Mouse (Mus musculus) gastrocnemius, postnatal 10 days (tissue): ENCODE data around the gene Maats1. TPM values are rescaled to one million over a fixed set of nuclear protein-coding genes. Genes with fewer than 3 reads are reported as not detected.
A peak's percentile ranks its signal among the peaks of the same experiment; 100 is the strongest.

Experiments
- DNase-seq: peaks from one replicate; pipeline ENCODE4 v3.0.0; 2021; ENCODE audit warnings: mixed read lengths
- long read RNA-seq, 2 experiments: library from polyadenylated mRNA; stranded (forward); transcript quantifications; one replicate each; pipeline ENCODE4 v2.0.0; 2021
- total RNA-seq, 2 experiments: library from RNA; stranded (reverse); gene quantifications; 2 replicates each; pipeline ENCODE4 v1.2.3; 2021

Maats1 gene
- total RNA-seq, result under 1 TPM in 1 of 2 experiments, not detected in 1; 0.11 TPM
- long read RNA-seq, experiment 1, partial matches to known transcripts, result 0 of 1 reads
- long read RNA-seq, experiment 1, other reads (novel, unspliced or antisense), result 0 of 1 reads
- long read RNA-seq, experiment 2, result 0 reads

- peak; percentile 73 for DNase-seq
Observed at GRCm38 (mm10) chr16:38341396-38342324, at the start of gene Maats1. Maats1 (minus strand) TSS chr16:38342143.

GRCm38 (mm10) chr16:38390322-38390721 lies 48.4 kb upstream of the Maats1 start:
- DNase-seq, result no peak

DNA sequence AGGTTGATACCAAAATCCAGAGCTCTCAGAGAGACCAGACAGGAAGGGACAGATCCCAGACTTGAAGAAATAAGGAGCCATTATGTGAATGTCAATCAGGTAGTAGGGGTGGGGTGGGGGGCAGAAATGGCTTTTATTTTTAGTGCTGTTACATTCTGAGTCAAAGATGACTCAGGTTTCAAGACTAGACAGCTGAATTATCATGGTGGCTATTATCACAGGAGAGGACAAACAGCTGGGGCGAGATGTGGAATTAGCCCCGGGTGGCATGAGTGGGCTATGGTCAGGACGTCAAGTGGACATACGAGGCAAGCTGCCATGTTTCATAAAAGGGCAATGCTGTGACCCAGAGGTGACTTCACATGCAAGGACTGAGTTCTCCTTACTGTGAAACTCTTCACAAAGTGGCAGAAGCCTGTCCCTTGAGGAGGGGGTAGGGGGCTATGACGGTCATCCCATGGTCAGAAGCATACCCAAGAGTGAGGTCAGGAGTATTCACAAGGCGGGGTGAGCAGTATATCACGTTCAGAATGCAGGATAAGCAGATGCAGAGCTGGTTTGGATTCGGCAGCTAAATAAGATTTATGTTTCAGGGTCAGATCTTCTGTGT lies 47.4 kb upstream of the Maats1 start:
- no peak for DNase-seq

DNA sequence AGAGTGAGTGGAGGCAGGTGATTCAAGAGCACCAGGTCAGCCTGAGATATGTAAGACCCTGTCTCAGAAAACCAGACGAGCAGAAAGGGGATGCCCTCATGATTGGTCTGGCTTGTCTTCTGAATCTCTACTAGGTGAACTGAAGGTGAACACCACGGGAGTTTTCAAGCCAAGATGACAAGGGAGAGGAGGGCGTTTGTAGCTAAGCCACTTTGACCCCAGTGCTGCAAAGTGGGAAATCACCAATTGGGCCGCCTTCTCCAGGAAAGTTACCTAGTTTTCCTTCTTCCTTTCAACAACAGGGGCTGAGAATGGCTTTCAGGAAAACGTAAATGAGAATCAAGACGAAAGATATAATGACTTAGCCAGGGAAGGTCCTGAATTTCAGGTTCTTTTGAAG lies 46.8 kb upstream of the Maats1 start:
- DNase-seq, result no peak

GRCm38 (mm10) chr16:38387389-38387788 lies 45.4 kb upstream of the Maats1 start:
- no peak for DNase-seq

- no peak for DNase-seq
Observed at GRCm38 (mm10) chr16:38385700-38386099, 43.8 kb upstream of the Maats1 start.

DNA sequence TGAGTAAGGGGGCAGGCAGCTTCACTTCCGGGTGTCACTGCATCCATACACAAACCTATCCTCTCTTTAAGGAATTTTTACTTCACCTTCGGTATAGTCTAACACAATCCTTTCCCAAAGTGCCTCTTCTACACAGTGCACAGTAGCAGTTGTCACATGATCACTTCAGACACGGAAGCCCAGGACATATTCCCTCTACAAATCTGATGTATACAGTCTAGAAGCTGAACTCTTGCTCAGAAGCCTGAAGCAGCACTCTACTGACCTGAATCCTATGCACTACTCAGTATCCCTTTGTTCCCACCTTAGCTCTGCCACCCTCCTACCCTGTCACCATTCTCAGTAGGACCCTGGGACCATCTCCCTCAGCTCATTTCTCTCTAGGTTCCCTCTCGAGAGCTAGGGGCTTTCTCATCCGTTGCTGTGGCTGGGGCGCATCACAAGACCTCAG lies 43.3 kb upstream of the Maats1 start:
- DNase-seq, result no peak

GRCm38 (mm10) chr16:38383683-38384082 lies 41.7 kb upstream of the Maats1 start:
- DNase-seq, result no peak

DNA sequence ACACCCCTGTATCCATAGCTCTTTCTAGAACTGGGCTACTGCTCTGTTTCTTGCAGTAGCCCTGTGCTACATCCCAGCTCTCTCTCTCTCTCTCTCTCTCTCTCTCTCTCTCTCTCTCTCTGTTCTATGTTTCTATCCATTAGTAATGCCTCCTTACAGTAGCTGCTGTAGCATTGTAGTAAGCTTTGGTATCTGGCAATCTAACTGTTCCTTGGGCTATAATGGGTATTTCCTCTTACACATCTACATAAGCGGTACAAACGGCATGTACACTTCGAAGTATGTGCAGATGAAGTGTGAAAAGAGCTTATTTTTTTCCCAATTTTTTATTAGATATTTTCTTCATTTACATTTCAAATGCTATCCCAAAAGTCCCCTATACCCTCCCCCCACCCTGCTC lies 38.0 kb upstream of the Maats1 start:
- DNase-seq, result no peak

DNA sequence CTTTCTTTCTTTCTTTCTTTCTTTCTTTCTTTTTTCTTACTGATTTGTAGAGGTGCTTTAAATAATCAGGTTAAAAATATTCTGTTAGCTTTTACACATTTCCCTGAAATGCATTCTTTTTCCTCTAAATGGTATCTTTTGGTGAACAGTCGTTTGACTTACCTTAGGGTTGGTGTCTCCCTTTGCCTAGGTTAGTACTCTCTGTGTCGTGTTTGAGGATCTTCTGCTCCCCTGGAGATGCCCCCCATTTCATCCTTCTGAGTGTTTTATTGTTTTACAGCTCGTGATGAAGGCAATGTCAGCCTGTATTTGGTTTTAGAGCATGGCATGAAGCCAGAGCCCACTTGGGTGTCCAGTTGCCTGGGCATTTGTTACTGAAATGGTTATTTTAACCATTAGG lies 37.5 kb upstream of the Maats1 start:
- no peak for DNase-seq

- no peak for DNase-seq
Observed at GRCm38 (mm10) chr16:38379088-38379487, 37.1 kb upstream of the Maats1 start.

DNA sequence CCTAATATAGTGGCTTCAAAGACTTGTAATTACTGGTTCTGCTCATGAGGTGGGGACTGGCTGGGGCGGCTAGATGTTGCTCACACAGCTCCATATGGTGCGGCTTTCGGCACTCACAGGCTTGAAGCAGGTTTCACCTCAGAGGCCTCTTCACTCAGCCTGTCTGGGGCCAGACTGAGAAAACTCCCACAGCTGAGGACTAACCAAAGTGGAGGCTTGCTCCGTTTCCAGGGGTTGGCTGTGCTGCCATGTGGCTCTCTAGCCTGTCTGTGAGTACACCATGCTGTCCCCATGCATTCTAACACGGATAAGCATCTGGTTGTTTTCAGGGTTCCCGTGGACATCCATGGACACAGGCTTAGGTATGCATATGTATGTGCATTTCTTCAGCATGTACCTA lies 36.6 kb upstream of the Maats1 start:
- DNase-seq, result no peak

- no peak for DNase-seq
Observed at GRCm38 (mm10) chr16:38377546-38377945, 35.6 kb upstream of the Maats1 start.

GRCm38 (mm10) chr16:38376841-38377249 lies 34.9 kb upstream of the Maats1 start:
- DNase-seq, result no peak

GRCm38 (mm10) chr16:38376163-38376840 lies 34.4 kb upstream of the Maats1 start:
- peak; percentile 43 for DNase-seq

- no peak for DNase-seq
Observed at GRCm38 (mm10) chr16:38375182-38375581, 33.2 kb upstream of the Maats1 start.

DNA sequence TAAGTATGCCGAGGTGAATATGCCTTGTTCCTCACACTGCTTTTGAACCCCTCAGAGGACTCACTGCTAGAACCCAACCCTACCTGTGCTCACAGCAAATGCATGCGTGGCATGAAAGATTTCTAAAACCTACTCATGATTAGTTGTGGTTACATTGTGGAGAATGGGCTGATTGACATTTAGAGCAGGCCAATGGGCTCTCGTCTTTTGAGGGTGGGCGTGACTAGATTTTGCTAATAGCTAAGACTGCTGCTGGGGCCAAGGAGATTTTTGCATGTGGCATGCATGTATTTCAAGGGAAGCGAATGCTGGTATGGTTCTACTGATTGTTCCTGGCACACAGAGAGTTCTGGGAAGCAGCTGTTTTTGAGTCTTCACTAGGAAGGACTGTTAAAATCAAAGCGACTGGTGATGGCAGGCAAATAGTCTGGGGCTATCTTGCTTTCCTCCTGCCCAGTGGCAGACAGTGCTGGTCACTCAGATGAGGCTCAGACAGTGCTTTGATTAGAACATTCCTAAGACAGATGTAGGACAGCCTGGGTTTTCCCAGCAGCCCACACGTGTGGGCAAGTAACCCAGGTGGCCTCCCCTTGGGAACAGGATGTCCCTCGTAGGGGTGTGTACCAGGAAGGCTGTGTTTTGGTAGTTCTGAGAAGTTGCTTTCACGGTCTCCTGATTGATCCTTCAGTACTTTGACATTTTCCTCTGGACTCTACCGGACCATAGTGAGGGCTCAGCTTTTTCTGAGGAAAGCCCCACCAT lies 32.6 kb upstream of the Maats1 start:
- DNase-seq, result no peak

GRCm38 (mm10) chr16:38373941-38374340 lies 32.0 kb upstream of the Maats1 start:
- DNase-seq, result no peak

- no peak for DNase-seq
Observed at GRCm38 (mm10) chr16:38373439-38373838, 31.5 kb upstream of the Maats1 start.

- no peak for DNase-seq
Observed at GRCm38 (mm10) chr16:38372876-38373275, 30.9 kb upstream of the Maats1 start.

DNA sequence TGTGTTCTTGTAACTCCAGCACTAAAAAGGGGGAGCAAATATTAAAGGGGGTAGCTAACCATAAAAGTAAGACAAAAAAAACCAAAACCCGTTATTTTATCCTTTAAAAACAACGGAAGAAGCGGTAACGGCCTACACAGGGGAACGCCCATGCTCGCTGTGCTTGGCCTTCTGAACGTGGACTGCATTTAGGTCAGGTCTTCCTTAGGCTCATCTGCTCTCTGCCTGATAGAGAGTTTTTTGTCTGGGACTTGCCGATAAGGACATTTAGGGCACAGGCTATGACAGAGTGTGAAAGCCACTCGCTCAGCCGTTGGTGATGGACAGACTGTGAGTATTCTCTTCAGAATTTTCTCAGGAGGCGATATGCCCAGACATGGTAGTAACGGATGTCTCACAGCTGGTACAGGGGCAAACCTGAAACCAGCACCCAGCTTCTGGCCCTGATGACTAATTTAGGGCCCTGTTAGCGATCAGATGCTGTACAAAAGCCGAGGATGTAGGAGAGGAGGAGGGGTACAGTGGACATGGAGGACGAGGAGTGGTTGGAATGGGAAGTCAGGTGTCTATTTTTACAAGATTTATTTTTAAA lies 29.9 kb upstream of the Maats1 start:
- DNase-seq, result no peak
